Mouse (Mus musculus) forebrain, embryonic 12.5 days (tissue): ENCODE measurements at regions not wholly inside any gene's neighbourhood (a gene's known extent, or its start where the extent isn't known, plus 50 kb on each side); places are given as distances from the start of the nearest gene placed in this dataset.
"Not testable (repeated sequence)": the region's sequence is repeated elsewhere in the genome, so short reads cannot be mapped to it uniquely, and the experiment has no call there.

Experiments
- ATAC-seq: fragments of 200-750 bp; cut with Nextera tagmentation; 2 replicates; pipeline ENCODE4 v1.8.0; 2017; ENCODE audit warnings: moderate TSS enrichment; ENCODE audit not compliant: low FRiP score
- H3K27ac ChIP-seq: fragments of 300-500 bp; sonication (generic); 2 replicates; pipeline ENCODE4 v1.5.1; 2016; ENCODE audit warnings: mild to moderate bottlenecking
- H3K27me3 ChIP-seq: fragments of 300-500 bp; sonication (generic); 2 replicates; pipeline ENCODE4 v1.6.1; 2016; ENCODE audit warnings: mild to moderate bottlenecking
- H3K36me3 ChIP-seq: fragments of 300-500 bp; sonication (generic); replicated peaks from 2 replicates; pipeline ENCODE4 v1.6.1; 2016; ENCODE audit warnings: mild to moderate bottlenecking
- H3K4me1 ChIP-seq: fragments of 300-500 bp; sonication (generic); 2 replicates; pipeline ENCODE4 v1.6.1; 2016
- H3K4me2 ChIP-seq: fragments of 300-500 bp; sonication (generic); 2 replicates; pipeline ENCODE4 v1.6.1; 2016; ENCODE audit warnings: mild to moderate bottlenecking, moderate library complexity
- H3K4me3 ChIP-seq: fragments of 300-500 bp; sonication (generic); replicated peaks from 2 replicates; pipeline ENCODE4 v1.5.1; 2016; ENCODE audit warnings: mild to moderate bottlenecking
- H3K9ac ChIP-seq: fragments of 300-500 bp; sonication (generic); 2 replicates; pipeline ENCODE4 v1.6.1; 2016; ENCODE audit warnings: mild to moderate bottlenecking
- H3K9me3 ChIP-seq: fragments of 300-500 bp; sonication (generic); 2 replicates; pipeline ENCODE4 v1.6.1; 2016
- WGBS: fragments of 180-500 bp; shearing (Covaris S2); methylation state at CpG from one replicate; pipeline ENCODE4 v1.1.7; 2016; 5-methylcytosine and 5-hydroxymethylcytosine counted together

DNA sequence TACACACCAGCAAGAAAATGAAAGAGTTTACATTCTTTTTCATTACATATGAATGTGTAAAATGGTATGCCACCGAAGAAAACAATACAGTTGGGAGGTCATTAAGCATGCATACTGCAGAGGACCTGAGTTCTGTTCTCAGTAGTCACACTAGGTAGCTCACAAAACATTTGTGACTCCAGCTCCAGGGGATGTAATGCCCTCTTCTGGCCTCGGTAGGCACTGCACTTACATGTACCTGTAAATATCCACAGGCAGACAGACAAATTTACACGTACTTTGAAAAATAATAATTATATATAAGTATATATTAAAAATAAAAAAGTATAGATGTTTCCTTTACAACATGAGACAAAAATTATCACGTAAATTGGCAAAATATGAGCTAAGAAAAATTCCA, 342.3 kb upstream of the Gm28363 start:
- no peaks in the 10 kb centered on the region for H3K36me3 ChIP-seq
- no peak overlapping the region for H3K4me3 ChIP-seq
- H3K27ac ChIP-seq = no peak overlapping the region
- H3K4me1 ChIP-seq = no peaks in the 10 kb centered on the region
- H3K4me2 ChIP-seq = no peak overlapping the region
- H3K9ac ChIP-seq = no peak overlapping the region
- no peak for ATAC-seq
- no peaks in the 10 kb centered on the region for H3K9me3 ChIP-seq
- WGBS = 82% methylated on average over 4 of the region's 4 CpGs
- no peaks in the 10 kb centered on the region for H3K27me3 ChIP-seq

DNA sequence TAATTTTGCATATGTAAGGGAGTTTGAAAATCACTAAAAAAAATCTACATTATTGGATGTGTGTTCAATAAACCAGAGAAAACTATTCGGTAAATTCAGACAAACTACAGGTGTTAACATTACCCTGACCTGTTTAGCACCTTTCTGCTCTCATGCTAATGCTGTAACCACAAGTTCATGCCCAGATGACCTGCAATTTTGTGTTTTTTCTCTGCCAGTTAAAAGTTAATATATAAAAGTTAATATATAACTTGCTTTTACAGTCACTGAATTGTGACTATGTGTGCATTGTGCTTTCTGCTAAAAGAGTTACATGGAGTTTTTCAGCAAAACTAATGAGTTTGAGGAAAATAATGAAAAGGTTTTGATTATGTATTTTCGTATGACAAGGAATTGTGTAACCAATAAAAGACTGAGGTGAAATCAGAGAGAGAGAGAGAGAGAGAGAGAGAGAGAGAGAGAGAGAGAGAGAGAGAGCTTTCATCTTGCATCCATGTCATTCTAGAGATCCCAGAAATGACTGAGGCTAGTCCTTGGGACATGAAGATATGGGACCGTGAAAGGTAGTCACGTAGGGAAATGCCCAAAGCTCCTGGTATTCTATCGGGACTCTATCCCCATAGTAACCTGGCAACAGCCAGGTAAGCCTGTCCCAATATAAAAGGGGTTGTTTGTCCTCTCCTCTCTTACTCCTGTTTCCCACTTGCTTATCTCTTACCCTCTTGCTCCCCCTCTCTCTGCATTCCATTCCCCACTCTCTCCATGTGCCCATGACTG, 340.3 kb upstream of the Gm28363 start:
- Histone ChIP-seq H3K9ac (no peak overlapping the region), H3K27ac (no peak overlapping the region), H3K4me2 (no peak overlapping the region), H3K9me3 (no peaks in the 10 kb centered on the region), H3K4me3 (no peak overlapping the region), H3K4me1 (no peaks in the 10 kb centered on the region), H3K36me3 (no peaks in the 10 kb centered on the region), H3K27me3 (no peaks in the 10 kb centered on the region)
- ATAC-seq = no peak
- 88% methylated on average over 5 of the region's 5 CpGs for WGBS

DNA sequence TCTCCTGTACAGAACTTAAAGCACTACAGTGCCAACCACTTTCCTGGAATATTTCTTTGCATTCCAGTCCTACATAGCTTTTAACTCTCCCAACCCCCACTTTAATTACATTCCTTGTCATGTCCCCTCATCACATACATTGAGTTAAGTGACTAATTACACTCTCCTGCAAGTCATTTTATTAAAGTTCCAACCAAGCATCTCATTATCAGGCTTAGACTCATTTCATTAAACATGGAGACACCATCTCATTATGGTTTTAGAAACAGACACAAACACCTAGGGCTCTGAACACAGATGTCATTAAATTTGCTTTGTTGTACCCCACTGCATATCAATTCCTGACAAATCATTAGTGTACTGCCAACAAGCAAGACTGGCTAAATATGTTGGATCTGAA, 332.9 kb upstream of the Gm28363 start:
- Histone ChIP-seq H3K9ac (no peak overlapping the region), H3K4me3 (no peak overlapping the region), H3K9me3 (no peaks in the 10 kb centered on the region), H3K4me2 (no peak overlapping the region), H3K27ac (no peak overlapping the region), H3K36me3 (no peaks in the 10 kb centered on the region), H3K27me3 (no peaks in the 10 kb centered on the region), H3K4me1 (0 out of 2 replicates have a peak, but pooled peaks cover 3% of the 10 kb centered on the region)
- peak; percentile 65; the same call in 1 of the 2 replicates for ATAC-seq

DNA sequence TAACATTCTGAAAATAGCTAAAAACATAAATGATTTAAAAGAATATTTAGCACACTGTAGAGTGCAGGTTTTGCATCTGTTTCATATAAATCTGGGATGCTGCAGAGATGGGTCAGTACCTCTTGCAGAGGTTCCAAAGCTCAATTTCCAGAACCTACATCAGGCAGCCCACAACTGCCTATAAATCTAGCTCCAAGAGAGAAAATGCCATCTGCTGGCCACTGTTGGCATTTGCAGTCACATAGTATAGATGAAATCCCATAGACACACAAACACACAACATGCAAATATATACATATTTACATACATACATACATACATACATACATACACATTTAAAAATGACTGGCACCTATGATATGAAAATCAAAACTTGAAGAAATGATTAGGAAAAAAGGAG, 284.6 kb upstream of the Gm28363 start:
- ATAC-seq = no peak
- Histone ChIP-seq H3K4me1 (no peaks in the 10 kb centered on the region), H3K27ac (no peak overlapping the region), H3K4me3 (no peak overlapping the region), H3K9ac (no peak overlapping the region), H3K27me3 (no peaks in the 10 kb centered on the region), H3K9me3 (no peaks in the 10 kb centered on the region), H3K4me2 (no peak overlapping the region), H3K36me3 (no peaks in the 10 kb centered on the region)

- whole genome bisulfite sequencing = 50% methylated on average over 2 of the region's 2 CpGs
- ATAC-seq = no peak
Measured at GRCm38 (mm10) chr1:117457736-117458135, 239.2 kb upstream of the Gm28363 start.

DNA sequence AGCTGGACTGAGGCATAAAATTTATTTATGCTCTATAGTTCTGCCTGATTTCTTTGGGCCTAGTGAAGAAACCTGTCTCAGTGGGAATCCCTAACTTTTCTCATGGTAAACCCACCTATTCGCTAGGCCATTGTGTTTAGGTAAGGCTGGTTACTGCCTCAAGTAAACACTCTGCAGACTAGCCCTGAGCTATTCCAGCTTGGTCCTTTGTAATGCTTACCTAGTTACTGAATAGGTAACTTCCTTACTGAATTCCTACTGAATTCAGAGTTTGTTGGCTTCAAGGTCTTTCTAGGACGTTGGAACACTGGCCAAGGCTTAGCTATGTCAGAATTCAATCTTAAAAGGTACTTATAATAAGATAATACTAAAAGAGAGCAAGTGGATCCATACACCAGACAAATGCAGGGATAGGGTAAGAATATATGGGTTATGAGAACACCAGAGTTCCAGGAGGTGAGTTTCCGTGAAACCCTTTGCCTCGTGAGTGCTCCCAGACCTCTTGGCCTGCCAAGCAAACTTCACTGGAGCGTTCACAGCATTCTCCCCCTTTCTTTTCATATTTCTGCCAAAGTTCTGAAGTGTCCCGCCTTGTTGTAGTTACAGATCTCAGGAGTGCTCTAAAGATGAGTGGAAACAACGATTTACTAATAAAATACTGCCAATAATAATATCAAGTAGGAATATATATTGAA, 238.6 kb upstream of the Gm28363 start:
- not testable (repeated sequence) for H3K4me2 ChIP-seq, H3K36me3 ChIP-seq, H3K4me3 ChIP-seq, H3K9me3 ChIP-seq, H3K9ac ChIP-seq, ATAC-seq, H3K27me3 ChIP-seq, H3K27ac ChIP-seq, H3K4me1 ChIP-seq
- 71% methylated on average over 7 of the region's 7 CpGs for WGBS

More at GRCm38 (mm10) chr1:117457736-117458135, 239.2 kb upstream of the Gm28363 start:
- no peaks in the 10 kb centered on the region for H3K27me3 ChIP-seq
- H3K27ac ChIP-seq = no peak overlapping the region
- no peaks in the 10 kb centered on the region for H3K36me3 ChIP-seq
- H3K9ac ChIP-seq = no peak overlapping the region
- no peak overlapping the region for H3K4me2 ChIP-seq
- no peaks in the 10 kb centered on the region for H3K4me1 ChIP-seq
- no peak overlapping the region for H3K4me3 ChIP-seq
- no peaks in the 10 kb centered on the region for H3K9me3 ChIP-seq

- H3K4me3 ChIP-seq, H3K4me1 ChIP-seq, ATAC-seq, H3K27ac ChIP-seq, H3K9ac ChIP-seq, H3K27me3 ChIP-seq, H3K9me3 ChIP-seq, H3K36me3 ChIP-seq, H3K4me2 ChIP-seq: not testable (repeated sequence)
Measured at GRCm38 (mm10) chr1:117459126-117459525, 237.8 kb upstream of the Gm28363 start.

DNA sequence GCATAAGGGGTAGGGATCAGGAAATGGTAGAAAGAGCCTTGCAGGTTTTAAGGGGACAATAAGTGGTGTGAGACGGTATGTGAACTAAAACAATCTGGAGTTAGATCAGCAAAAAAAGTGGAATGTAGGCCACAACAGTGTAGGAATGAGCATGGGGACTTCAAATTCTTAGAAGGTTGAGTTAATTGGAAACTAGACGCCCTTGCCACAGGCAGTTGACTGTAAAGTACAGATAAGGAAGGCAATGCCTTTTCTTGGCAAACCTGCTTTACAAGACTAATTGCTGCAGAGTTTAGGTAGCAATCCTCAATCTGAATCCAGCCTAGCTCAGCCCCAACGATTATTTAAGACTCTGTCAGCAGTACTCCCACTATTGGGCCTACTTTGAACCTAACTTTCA, 206.8 kb upstream of the Gm28363 start:
- Histone ChIP-seq H3K4me2 (no peak overlapping the region), H3K4me3 (no peak overlapping the region), H3K36me3 (no peaks in the 10 kb centered on the region), H3K9ac (no peak overlapping the region), H3K27ac (no peak overlapping the region), H3K4me1 (no peaks in the 10 kb centered on the region), H3K27me3 (no peaks in the 10 kb centered on the region), H3K9me3 (no peaks in the 10 kb centered on the region)
- WGBS = 88% methylated on average over 3 of the region's 3 CpGs
- ATAC-seq = no peak

DNA sequence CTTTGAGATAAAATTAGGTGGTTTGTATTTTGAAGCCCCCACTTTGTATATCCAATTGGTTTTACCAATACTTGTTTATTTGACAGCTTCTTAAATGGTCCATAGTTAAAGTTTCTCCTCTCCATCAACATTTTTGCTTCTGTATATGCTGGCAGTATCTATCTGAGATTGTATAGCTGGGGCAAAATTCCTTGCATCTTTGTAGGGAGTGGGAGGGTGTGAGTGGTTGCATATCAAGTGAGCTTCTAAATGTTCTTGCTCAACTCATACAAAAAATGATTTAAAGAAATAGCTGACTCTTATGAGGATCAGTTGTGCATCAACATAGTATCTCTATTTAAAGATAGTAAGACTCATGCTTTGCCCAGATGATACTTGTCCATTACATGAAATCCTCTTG, 199.9 kb upstream of the Gm28363 start:
- no peak overlapping the region for H3K9ac ChIP-seq
- H3K27me3 ChIP-seq = no peaks in the 10 kb centered on the region
- no peaks in the 10 kb centered on the region for H3K9me3 ChIP-seq
- no peak overlapping the region for H3K4me2 ChIP-seq
- no peak overlapping the region for H3K4me3 ChIP-seq
- ATAC-seq = no peak
- H3K27ac ChIP-seq = no peak overlapping the region
- no peaks in the 10 kb centered on the region for H3K36me3 ChIP-seq
- no peaks in the 10 kb centered on the region for H3K4me1 ChIP-seq

GRCm38 (mm10) chr1:117519498-117520032, 177.4 kb upstream of the Gm28363 start:
- 26% methylated on average over 5 of the region's 5 CpGs for WGBS
- no peak overlapping the region for H3K4me2 ChIP-seq
- H3K27me3 ChIP-seq = no peaks in the 10 kb centered on the region
- no peaks in the 10 kb centered on the region for H3K4me1 ChIP-seq
- H3K4me3 ChIP-seq = no peak overlapping the region
- no peaks in the 10 kb centered on the region for H3K36me3 ChIP-seq
- no peak overlapping the region for H3K9ac ChIP-seq
- H3K27ac ChIP-seq = no peak overlapping the region
- peak; percentile 58; the same call in 1 of the 2 replicates for ATAC-seq
- H3K9me3 ChIP-seq = no peaks in the 10 kb centered on the region
